Mouse (Mus musculus): ENCODE measurements around the gene Msi2. TPM values are rescaled to one million over a fixed set of nuclear protein-coding genes. Genes with fewer than 3 reads are reported as not detected.
A peak's percentile ranks its signal among the peaks of the same experiment; 100 is the strongest.

Msi2 gene
- total RNA-seq, 2 experiments from 2014 or later = 192 TPM

- intact Hi-C loops (cut with DNase I) = no loop called here
- DNase-seq = no peak
Observed at GRCm38 (mm10) chr11:88311606-88312005, 406.7 kb downstream of the Msi2 start.

- intact Hi-C loops (cut with DNase I) = no loop called here
- DNase-seq = no peak
Observed at GRCm38 (mm10) chr11:88310773-88311172, 407.5 kb downstream of the Msi2 start.

GRCm38 (mm10) chr11:88309059-88309700, 409.1 kb downstream of the Msi2 start:
- intact Hi-C loops (cut with DNase I) = no loop called here
- no peak for DNase-seq

GRCm38 (mm10) chr11:88307616-88308543, 410.4 kb downstream of the Msi2 start:
- no peak for DNase-seq
- intact Hi-C loops (cut with DNase I) = no loop called here

- intact Hi-C loops (cut with DNase I) = no loop called here
- no peak for DNase-seq
Observed at GRCm38 (mm10) chr11:88305759-88306158, 412.6 kb downstream of the Msi2 start.

GRCm38 (mm10) chr11:88301619-88302018, 416.7 kb downstream of the Msi2 start:
- intact Hi-C loops (cut with DNase I) = no loop called here
- no peak for DNase-seq

- intact Hi-C loops (cut with DNase I) = no loop called here
Observed at GRCm38 (mm10) chr11:88299345-88299744, 419.0 kb downstream of the Msi2 start.

GRCm38 (mm10) chr11:88297526-88297925, 420.8 kb downstream of the Msi2 start:
- intact Hi-C loops (cut with DNase I) = no loop called here
- DNase-seq = no peak

More at GRCm38 (mm10) chr11:88299345-88299744, 419.0 kb downstream of the Msi2 start:
- no peak for DNase-seq

- intact Hi-C loops (cut with DNase I) = no loop called here
- DNase-seq = no peak
Observed at GRCm38 (mm10) chr11:88295298-88295697, 423.0 kb downstream of the Msi2 start.

- DNase-seq = no peak
- intact Hi-C loops (cut with DNase I) = loop anchor here (5.0 kb wide), 1 partner anchor 433 kb away; no protein-coding TSS in a partner anchor
Observed at GRCm38 (mm10) chr11:88294394-88294710, 424.0 kb downstream of the Msi2 start.

- intact Hi-C loops (cut with DNase I) = loop anchor here (5.0 kb wide), 1 partner anchor 433 kb away; no protein-coding TSS in a partner anchor
- DNase-seq = no peak
Observed at GRCm38 (mm10) chr11:88293631-88294393, 424.5 kb downstream of the Msi2 start, which contains the start of gene Ccdc182. Ccdc182 (plus strand) TSS chr11:88294058.

- intact Hi-C loops (cut with DNase I) = loop anchor here (1.0 to 5.0 kb wide), 3 partner anchors 121 to 532 kb away; no protein-coding TSS in a partner anchor
- peak; percentile 21 to 26 for DNase-seq
Observed at GRCm38 (mm10) chr11:88291688-88292087, 426.6 kb downstream of the Msi2 start.

- intact Hi-C loops (cut with DNase I) = loop anchor here (1.0 to 5.0 kb wide), 3 partner anchors 122 to 532 kb away; no protein-coding TSS in a partner anchor
- no peak for DNase-seq
Observed at GRCm38 (mm10) chr11:88291245-88291644, 427.1 kb downstream of the Msi2 start.

Small RNA genes lying within 50 kb of the gene (microRNA-seq; reads per million reads assigned to microRNA genes)
- gene Mir378b (ENCODE audit: borderline number of aligned reads in 2 of 2) = 5.8 to 14.8 reads per million in 2 experiments

Other genes starting within 250 kb of the Msi2 start
- gene Akap1, start 146.1 kb upstream of the Msi2 start, total RNA-seq (2021) = 100 to 1,000 TPM; 117 to 139 TPM
- gene Scpep1, start 237.0 kb upstream of the Msi2 start, total RNA-seq (2021) = 10 to 100 TPM; 19.2 to 21.7 TPM
- gene Elobl, start 248.4 kb upstream of the Msi2 start, total RNA-seq (2021) = not detected